In the genomic region with DNA sequence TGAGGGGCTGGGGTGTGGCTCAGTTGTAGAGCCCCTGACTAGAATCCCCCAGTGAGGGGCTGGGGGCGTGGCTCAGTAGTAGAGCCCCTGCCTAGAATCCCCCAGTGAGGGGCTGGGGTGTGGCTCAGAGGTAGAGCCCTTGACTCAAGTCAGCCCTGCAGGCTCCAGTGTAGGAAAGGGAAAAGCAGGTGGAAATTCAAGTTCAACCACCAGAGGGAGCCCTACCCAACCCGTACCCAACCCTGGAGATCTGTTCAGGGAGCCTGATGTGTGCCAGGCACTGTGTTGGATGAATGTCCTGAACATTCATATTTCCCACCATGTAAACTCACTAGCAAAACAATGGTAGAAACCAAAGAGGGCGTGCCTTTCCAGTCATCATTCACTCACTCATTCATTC, we compare ENCODE assay signal across 7 mouse cellular contexts.
DNase-seq lines count a peak whose midpoint lies in the region; ATAC-seq and TF ChIP-seq lines count a peak whose summit lies in the region.

No protein-coding gene starts in this region.

- no peak overlapping the region for H3K4me3 ChIP-seq in ES-E14 (ENCODE audit: insufficient read depth in 1 of 2, low read depth in 1 of 2, low read length in 2 of 2, poor library complexity in 1 of 2, severe bottlenecking in 1 of 2)
- no peak overlapping the region for H3K4me3 ChIP-seq in embryonic facial prominence, embryonic 10.5 days

- in situ Hi-C loops in ES-E14 (cut with MboI; ENCODE audit: low sequenced_read_pairs in 2 of 2, unreplicated experiment in 2 of 2), result no loop called here

- WGBS in embryonic facial prominence, embryonic 10.5 days, result 45% methylated on average over 3 of the region's 3 CpGs

- ATAC-seq in megakaryocyte-erythroid progenitor cell, adult 5-6 weeks (replicated peaks; ENCODE audit: low FRiP score, low TSS enrichment, poor library complexity, severe bottlenecking), result peak; percentile 83

- H3K27ac ChIP-seq in ES-E14 (ENCODE audit: insufficient read depth, low read depth, low read length, poor library complexity, severe bottlenecking), result no peak overlapping the region
- no peak overlapping the region for H3K27ac ChIP-seq in embryonic facial prominence, embryonic 10.5 days (replicated peaks)

- H3K27me3 ChIP-seq in embryonic facial prominence, embryonic 10.5 days (replicated peaks; ENCODE audit: low read depth, poor library complexity, severe bottlenecking), result no peaks in the 10 kb centered on the region

- no peaks in the 10 kb centered on the region for H3K36me3 ChIP-seq in ES-E14 (ENCODE audit: control insufficient read depth, insufficient read depth, low read length, poor library complexity, severe bottlenecking)
- H3K36me3 ChIP-seq in embryonic facial prominence, embryonic 10.5 days (replicated peaks), result no peaks in the 10 kb centered on the region

- H3K4me1 ChIP-seq in ES-E14 (ENCODE audit: control insufficient read depth in 2 of 2, insufficient read depth in 2 of 2, low read length in 2 of 2, poor library complexity in 1 of 2), result peaks cover 0 to 2% of the 10 kb centered on the region in 2 experiments; a peak in 2 of 4 replicates
- H3K4me1 ChIP-seq in embryonic facial prominence, embryonic 10.5 days, result peaks cover 27% of the 10 kb centered on the region

- no peak overlapping the region for H3K9ac ChIP-seq in ES-E14 (ENCODE audit: insufficient read depth, low read depth, low read length, poor library complexity, severe bottlenecking)

- DNase-seq in ES-E14 (ENCODE audit: low read depth, low spot score), result peak; percentile 69
- peak; percentile 52 for DNase-seq in adrenal gland, adult 8-10 months
- DNase-seq in embryonic facial prominence, embryonic 10.5 days (ENCODE audit: low spot score), result peak; percentile 62
- DNase-seq in heart, postnatal 4 days, result peak; percentile 79
- peak; percentile 64 for DNase-seq in layer of hippocampus, adult 9-11 months
- DNase-seq in spleen, adult 12 weeks (ENCODE audit: low spot score), result peak; percentile 31

- H3K9me3 ChIP-seq in ES-E14 (ENCODE audit: control insufficient read depth, insufficient read depth, low read depth, low read length), result no peaks in the 10 kb centered on the region
- H3K9me3 ChIP-seq in embryonic facial prominence, embryonic 10.5 days, result no peaks in the 10 kb centered on the region

TF ChIP-seq in ES-E14, 5 proteins besides CTCF, POLR2A, EP300 and RAD21:
- TF ChIP-seq HCFC1 (IDR thresholded peaks at IDR 0.05; ENCODE audit: borderline replicate concordance, insufficient read depth, low read length) (no peak), ZC3H11A (IDR thresholded peaks at IDR 0.05; ENCODE audit: borderline replicate concordance, low read depth, low read length) (no peak), ZNF384 (IDR thresholded peaks at IDR 0.05; ENCODE audit: low read depth, low read length) (no peak), CHD2 (IDR thresholded peaks at IDR 0.05; ENCODE audit: low read depth, low read length) (no peak), MAFK (IDR thresholded peaks at IDR 0.05; ENCODE audit: insufficient read depth, low read depth, low read length) (no peak)
TF ChIP-seq in ES-E14: peak in this region for 0.
